Mouse (Mus musculus): ENCODE measurements around the gene Cdip1. TPM values are rescaled to one million over a fixed set of nuclear protein-coding genes. Genes with fewer than 3 reads are reported as not detected.
"Not testable (repeated sequence)": the region's sequence is repeated elsewhere in the genome, so short reads cannot be mapped to it uniquely, and the experiment has no call there.

The Cdip1 gene
- total and polyA plus RNA-seq, 2 experiments: 47.4 to 116 TPM

GRCm38 (mm10) chr16:4831650-4832419 is 41.7 kb upstream of the Cdip1 start:
- Histone ChIP-seq H3K9ac (ENCODE audit: low read depth, low read length) (peak overlapping the region; percentile 44), H3K36me3 (ENCODE audit: control insufficient read depth, insufficient read depth, low read length) (no peaks in the 10 kb centered on the region), H3K4me3 (ENCODE audit: insufficient read depth, low read depth, low read length) (peak overlapping the region; percentile 19; the same call in 1 of the 2 replicates), H3K4me1 (ENCODE audit: control insufficient read depth, insufficient read depth, low read length) (peaks cover 14% of the 10 kb centered on the region), H3K79me2 (ENCODE audit: control insufficient read depth, insufficient read depth, low read length) (0 out of 2 replicates have a peak, but pooled peaks cover 2% of the 10 kb centered on the region), H3K27ac (replicated peaks; ENCODE audit: insufficient read depth, low read depth, low read length) (peak overlapping the region; percentile 12; the same call in 1 of the 2 replicates), H3K27me3 (ENCODE audit: control insufficient read depth, insufficient read depth, low read length) (no peaks in the 10 kb centered on the region)
- WGBS: 60% methylated on average over 15 of the region's 15 CpGs
- DNase-seq (ENCODE audit: extremely low read depth, low read depth, low spot score): peak; percentile 30
- TF ChIP-seq POLR2A (IDR thresholded peaks at IDR 0.05; ENCODE audit: extremely low read depth, insufficient read depth, low read length) (no peak), CTCF (IDR thresholded peaks at IDR 0.05; ENCODE audit: low read depth, low read length) (peak; percentile 69)

DNA sequence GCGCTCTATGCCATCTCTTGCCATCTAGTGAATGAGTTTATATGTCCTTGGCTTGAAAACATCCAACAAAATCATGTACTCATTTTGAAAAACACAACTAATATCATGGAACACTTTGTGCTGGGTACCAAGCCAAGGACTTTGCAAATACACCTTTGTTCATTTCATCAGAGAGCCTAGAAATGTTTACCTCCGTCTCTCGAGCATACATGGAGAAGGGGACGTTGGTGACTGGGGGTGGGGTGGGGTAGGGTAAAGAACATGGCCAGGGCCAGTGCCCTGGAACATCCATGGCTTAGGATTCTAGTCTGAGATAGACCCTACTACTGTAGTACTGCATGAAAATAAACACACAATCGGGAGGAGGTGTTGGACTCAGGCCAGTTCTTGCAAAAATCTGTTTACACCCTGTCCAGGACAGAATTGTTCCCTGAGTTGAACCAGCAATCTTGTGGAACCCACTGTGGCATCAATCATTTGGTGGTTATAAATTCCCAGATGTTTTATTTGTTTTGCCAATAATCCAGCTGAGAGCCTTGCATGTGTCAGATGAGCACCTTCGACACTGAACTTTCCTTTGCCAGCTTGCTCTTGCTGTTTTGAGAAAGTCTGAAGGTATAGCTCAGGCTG is 39.3 kb upstream of the Cdip1 start:
- peak overlapping the region; percentile 51 for H3K9ac ChIP-seq (ENCODE audit: low read depth, low read length)
- 25% methylated on average over 6 of the region's 6 CpGs for WGBS
- peaks cover 14% of the 10 kb centered on the region for H3K4me1 ChIP-seq (ENCODE audit: control insufficient read depth, insufficient read depth, low read length)
- no peaks in the 10 kb centered on the region for H3K27me3 ChIP-seq (ENCODE audit: control insufficient read depth, insufficient read depth, low read length)
- H3K36me3 ChIP-seq (ENCODE audit: control insufficient read depth, insufficient read depth, low read length): no peaks in the 10 kb centered on the region
- TF ChIP-seq CTCF (IDR thresholded peaks at IDR 0.05; ENCODE audit: low read depth, low read length) (no peak), POLR2A (IDR thresholded peaks at IDR 0.05; ENCODE audit: extremely low read depth, insufficient read depth, low read length) (no peak)
- no peak overlapping the region for H3K4me3 ChIP-seq (ENCODE audit: insufficient read depth, low read depth, low read length)
- peak overlapping the region; percentile 94 for H3K27ac ChIP-seq (replicated peaks; ENCODE audit: insufficient read depth, low read depth, low read length)
- H3K79me2 ChIP-seq (ENCODE audit: control insufficient read depth, insufficient read depth, low read length): peaks cover 3% of the 10 kb centered on the region; the same call in 1 of the 2 replicates
- peak; percentile 99 for DNase-seq (ENCODE audit: extremely low read depth, low read depth, low spot score)

GRCm38 (mm10) chr16:4827639-4828038 is 37.5 kb upstream of the Cdip1 start:
- 60% methylated on average over 5 of the region's 5 CpGs for WGBS
- H3K27ac ChIP-seq (replicated peaks; ENCODE audit: insufficient read depth, low read depth, low read length): peak overlapping the region; percentile 94
- DNase-seq (ENCODE audit: extremely low read depth, low read depth, low spot score): peak; percentile 72
- H3K4me1 ChIP-seq (ENCODE audit: control insufficient read depth, insufficient read depth, low read length): peaks cover 14% of the 10 kb centered on the region
- H3K4me3 ChIP-seq (ENCODE audit: insufficient read depth, low read depth, low read length): no peak overlapping the region
- H3K79me2 ChIP-seq (ENCODE audit: control insufficient read depth, insufficient read depth, low read length): peaks cover 3% of the 10 kb centered on the region; the same call in 1 of the 2 replicates
- no peak overlapping the region for H3K9ac ChIP-seq (ENCODE audit: low read depth, low read length)
- no peaks in the 10 kb centered on the region for H3K27me3 ChIP-seq (ENCODE audit: control insufficient read depth, insufficient read depth, low read length)
- TF ChIP-seq CTCF (IDR thresholded peaks at IDR 0.05; ENCODE audit: low read depth, low read length) (no peak), POLR2A (IDR thresholded peaks at IDR 0.05; ENCODE audit: extremely low read depth, insufficient read depth, low read length) (no peak)
- H3K36me3 ChIP-seq (ENCODE audit: control insufficient read depth, insufficient read depth, low read length): no peaks in the 10 kb centered on the region

DNA sequence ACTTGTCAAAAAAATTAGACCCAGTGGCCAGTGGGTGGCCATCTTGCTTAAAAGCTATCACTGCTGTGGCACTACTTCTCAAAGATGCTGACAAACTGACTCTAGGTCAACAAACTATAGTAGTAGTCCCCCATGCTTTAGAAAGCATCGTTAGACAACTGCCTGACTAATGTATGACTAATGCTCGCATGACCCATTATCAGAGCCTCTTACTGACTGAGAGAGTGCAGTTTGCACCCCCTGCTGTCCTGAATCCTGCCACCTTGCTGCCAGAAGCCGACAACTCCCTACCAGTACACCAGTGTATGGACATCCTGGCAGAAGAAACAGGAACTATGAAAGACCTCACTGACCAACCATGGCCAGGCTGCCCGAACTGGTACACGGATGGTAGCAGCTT is 34.4 kb upstream of the Cdip1 start:
- not testable (repeated sequence) for H3K4me3 ChIP-seq (ENCODE audit: insufficient read depth, low read depth, low read length); DNase-seq (ENCODE audit: extremely low read depth, low read depth, low spot score); H3K36me3 ChIP-seq (ENCODE audit: control insufficient read depth, insufficient read depth, low read length); H3K27me3 ChIP-seq (ENCODE audit: control insufficient read depth, insufficient read depth, low read length); H3K79me2 ChIP-seq (ENCODE audit: control insufficient read depth, insufficient read depth, low read length); H3K27ac ChIP-seq (replicated peaks; ENCODE audit: insufficient read depth, low read depth, low read length); H3K4me1 ChIP-seq (ENCODE audit: control insufficient read depth, insufficient read depth, low read length); H3K9ac ChIP-seq (ENCODE audit: low read depth, low read length)
- 82% methylated on average over 5 of the region's 5 CpGs for WGBS

DNA sequence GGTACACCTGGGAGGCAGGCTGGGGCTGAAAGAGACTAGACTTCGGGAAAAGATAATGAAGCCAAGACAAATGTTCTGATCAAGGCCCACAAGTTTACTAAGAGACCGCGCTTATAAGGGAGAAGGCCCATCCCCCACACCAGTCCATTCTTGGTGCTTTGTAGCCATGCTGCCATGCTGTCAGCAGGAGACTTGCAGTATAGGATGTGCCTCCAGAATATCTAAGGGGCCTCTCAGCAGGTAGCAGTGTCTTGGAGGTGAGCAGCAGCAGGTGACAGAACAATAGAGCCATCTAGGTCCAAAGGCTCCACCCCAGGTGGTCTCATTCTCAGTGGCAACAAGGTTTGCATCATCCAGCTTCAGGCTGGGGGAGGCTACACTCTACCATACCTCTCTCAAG is 28.3 kb upstream of the Cdip1 start:
- no peak for DNase-seq (ENCODE audit: extremely low read depth, low read depth, low spot score)
- no peaks in the 10 kb centered on the region; the same call in 1 of the 2 replicates for H3K79me2 ChIP-seq (ENCODE audit: control insufficient read depth, insufficient read depth, low read length)
- TF ChIP-seq CTCF (IDR thresholded peaks at IDR 0.05; ENCODE audit: low read depth, low read length): no peak
- TF ChIP-seq POLR2A (IDR thresholded peaks at IDR 0.05; ENCODE audit: extremely low read depth, insufficient read depth, low read length): no peak
- no peak overlapping the region for H3K9ac ChIP-seq (ENCODE audit: low read depth, low read length)
- no peak overlapping the region for H3K27ac ChIP-seq (replicated peaks; ENCODE audit: insufficient read depth, low read depth, low read length)
- no peaks in the 10 kb centered on the region for H3K27me3 ChIP-seq (ENCODE audit: control insufficient read depth, insufficient read depth, low read length)
- WGBS: 92% methylated on average over 3 of the region's 3 CpGs
- no peak overlapping the region for H3K4me3 ChIP-seq (ENCODE audit: insufficient read depth, low read depth, low read length)
- H3K4me1 ChIP-seq (ENCODE audit: control insufficient read depth, insufficient read depth, low read length): no peaks in the 10 kb centered on the region
- H3K36me3 ChIP-seq (ENCODE audit: control insufficient read depth, insufficient read depth, low read length): peaks cover 3% of the 10 kb centered on the region; the same call in 1 of the 2 replicates

DNA sequence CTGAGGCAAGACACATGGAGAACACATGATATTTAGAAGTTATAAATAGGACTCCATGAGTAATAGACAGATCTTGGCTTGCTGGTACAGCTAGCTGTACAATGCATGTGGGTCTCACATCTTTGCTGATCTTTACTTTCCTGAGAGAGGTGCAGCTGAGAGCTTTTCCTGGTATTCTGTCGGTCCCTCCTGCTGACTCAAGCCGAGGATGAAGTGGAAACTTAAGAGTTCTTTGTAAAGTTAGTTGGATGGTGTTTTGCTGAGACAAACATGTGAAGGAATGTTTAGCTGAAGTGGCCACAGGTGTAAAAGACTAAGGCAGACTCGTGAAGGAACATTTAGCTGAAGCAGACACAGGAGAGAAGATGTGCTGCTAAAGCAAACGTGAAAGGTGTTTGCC is 6.5 kb upstream of the Cdip1 start:
- Histone ChIP-seq H3K4me3 (ENCODE audit: insufficient read depth, low read depth, low read length) (no peak overlapping the region), H3K9ac (ENCODE audit: low read depth, low read length) (no peak overlapping the region), H3K4me1 (ENCODE audit: control insufficient read depth, insufficient read depth, low read length) (peaks cover 4% of the 10 kb centered on the region; the same call in 1 of the 2 replicates), H3K79me2 (ENCODE audit: control insufficient read depth, insufficient read depth, low read length) (no peaks in the 10 kb centered on the region), H3K27me3 (ENCODE audit: control insufficient read depth, insufficient read depth, low read length) (no peaks in the 10 kb centered on the region), H3K27ac (replicated peaks; ENCODE audit: insufficient read depth, low read depth, low read length) (no peak overlapping the region), H3K36me3 (ENCODE audit: control insufficient read depth, insufficient read depth, low read length) (peaks cover 2% of the 10 kb centered on the region; the same call in 1 of the 2 replicates)
- DNase-seq (ENCODE audit: extremely low read depth, low read depth, low spot score): no peak
- WGBS: 91% methylated on average over 4 of the region's 4 CpGs
- TF ChIP-seq CTCF (IDR thresholded peaks at IDR 0.05; ENCODE audit: low read depth, low read length) (no peak), POLR2A (IDR thresholded peaks at IDR 0.05; ENCODE audit: extremely low read depth, insufficient read depth, low read length) (no peak)
